Mouse (Mus musculus) midbrain, embryonic 13.5 days (tissue): ENCODE data around the gene Fbxw5. TPM values are rescaled to one million over a fixed set of nuclear protein-coding genes. Genes with fewer than 3 reads are reported as not detected.
A peak's percentile ranks its signal among the peaks of the same experiment; 100 is the strongest.
"Not testable (repeated sequence)": the region's sequence is repeated elsewhere in the genome, so short reads cannot be mapped to it uniquely, and the experiment has no call there.

ENCODE experiments used
- ATAC-seq: fragments of 200-750 bp; cut with Nextera tagmentation; 2 replicates; pipeline ENCODE4 v1.8.0; 2017; ENCODE audit warnings: mild to moderate bottlenecking, moderate TSS enrichment, moderate library complexity
- H3K27ac ChIP-seq: fragments of 300-500 bp; sonication (generic); 2 replicates; pipeline ENCODE4 v1.5.1; 2015; ENCODE audit warnings: inconsistent platforms, mild to moderate bottlenecking, moderate library complexity
- H3K27me3 ChIP-seq: fragments of 300-500 bp; sonication (generic); 2 replicates; pipeline ENCODE4 v1.6.1; 2015; ENCODE audit warnings: mild to moderate bottlenecking, inconsistent platforms
- H3K36me3 ChIP-seq: fragments of 300-500 bp; sonication (generic); 2 replicates; pipeline ENCODE4 v1.6.1; 2015; ENCODE audit warnings: mild to moderate bottlenecking, inconsistent platforms
- H3K4me1 ChIP-seq: fragments of 300-500 bp; sonication (generic); replicated peaks from 2 replicates; pipeline ENCODE4 v1.6.1; 2015; ENCODE audit warnings: inconsistent platforms
- H3K4me2 ChIP-seq: fragments of 300-500 bp; sonication (generic); replicated peaks from 2 replicates; pipeline ENCODE4 v1.6.1; 2015; ENCODE audit warnings: moderate library complexity, mild to moderate bottlenecking, inconsistent platforms
- H3K4me3 ChIP-seq: fragments of 300-500 bp; sonication (generic); replicated peaks from 2 replicates; pipeline ENCODE4 v1.5.1; 2015; ENCODE audit warnings: mild to moderate bottlenecking, inconsistent platforms
- H3K9ac ChIP-seq: fragments of 300-500 bp; sonication (generic); replicated peaks from 2 replicates; pipeline ENCODE4 v1.6.1; 2015; ENCODE audit warnings: mild to moderate bottlenecking, inconsistent platforms
- H3K9me3 ChIP-seq: fragments of 300-500 bp; sonication (generic); 2 replicates; pipeline ENCODE4 v1.6.1; 2016; ENCODE audit warnings: mild to moderate bottlenecking, inconsistent platforms
- WGBS: fragments of 180-500 bp; shearing (Covaris S2); methylation state at CpG from one replicate; pipeline ENCODE4 v1.1.7; 2015; 5-methylcytosine and 5-hydroxymethylcytosine counted together
- polyA plus RNA-seq: library from polyadenylated mRNA; unstranded; fragments of >200 nt; fragmentation: Nextera tagmentation; extraction: Ambion mirVana; gene quantifications from 2 replicates; pipeline ENCODE4 v1.2.1, GENCODE M21; 2015

The Fbxw5 gene
- polyA plus RNA-seq, 1 experiment from 2014 or later: 120 TPM

DNA sequence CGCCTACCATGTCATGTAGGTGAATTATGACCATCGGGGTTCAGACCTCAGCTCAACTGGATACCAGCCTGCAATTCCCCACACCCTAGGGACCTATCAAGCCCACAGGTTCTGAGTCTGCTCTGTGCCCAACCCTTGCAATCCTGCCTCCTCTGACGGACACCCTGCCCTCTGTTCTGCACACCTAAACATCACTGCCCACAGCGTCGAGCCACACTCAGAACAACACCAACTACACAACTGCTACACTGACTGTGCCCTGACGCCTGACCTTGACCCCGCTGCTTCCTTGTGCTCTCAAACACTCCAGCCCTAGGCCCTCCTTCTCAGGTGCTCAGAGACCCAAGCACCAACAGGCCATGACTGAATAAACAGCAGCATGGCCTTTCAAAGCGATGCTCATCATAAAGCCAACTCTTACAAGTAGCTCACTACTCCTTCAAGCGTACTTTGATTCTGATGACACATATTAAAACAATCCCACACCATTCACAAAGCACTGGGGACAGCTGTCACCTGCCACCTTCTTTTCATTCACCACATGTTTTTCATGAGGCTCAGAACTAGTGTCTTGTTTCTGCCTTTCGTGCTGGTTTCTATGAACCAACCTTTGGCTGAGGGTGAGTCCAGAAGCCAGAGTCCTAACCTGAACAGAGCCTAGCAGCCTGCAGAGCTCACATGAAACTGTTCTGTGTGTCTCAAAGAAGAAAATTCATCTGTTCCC is 41.3 kb downstream of the Fbxw5 start:
- no peak overlapping the region for H3K9ac ChIP-seq
- H3K9me3 ChIP-seq: no peaks in the 10 kb centered on the region
- H3K4me1 ChIP-seq: peaks cover 14% of the 10 kb centered on the region
- H3K27ac ChIP-seq: no peak overlapping the region
- no peak for ATAC-seq
- no peak overlapping the region for H3K4me2 ChIP-seq
- peaks cover 12% of the 10 kb centered on the region for H3K36me3 ChIP-seq
- H3K4me3 ChIP-seq: no peak overlapping the region
- H3K27me3 ChIP-seq: no peaks in the 10 kb centered on the region
- 92% methylated on average over 10 of the region's 10 CpGs for WGBS

- Histone ChIP-seq H3K9ac (peak overlapping the region; percentile 76), H3K36me3 (no peaks in the 10 kb centered on the region), H3K4me1 (peaks cover 18% of the 10 kb centered on the region), H3K4me2 (peak overlapping the region; percentile 81), H3K27me3 (no peaks in the 10 kb centered on the region), H3K9me3 (no peaks in the 10 kb centered on the region), H3K4me3 (peak overlapping the region; percentile 65), H3K27ac (no peak overlapping the region)
- ATAC-seq: peak; percentile 76
- 8% methylated on average over 43 of the region's 43 CpGs for WGBS
Observed at GRCm38 (mm10) chr2:25545996-25546810, 45.7 kb downstream of the Fbxw5 start.

DNA sequence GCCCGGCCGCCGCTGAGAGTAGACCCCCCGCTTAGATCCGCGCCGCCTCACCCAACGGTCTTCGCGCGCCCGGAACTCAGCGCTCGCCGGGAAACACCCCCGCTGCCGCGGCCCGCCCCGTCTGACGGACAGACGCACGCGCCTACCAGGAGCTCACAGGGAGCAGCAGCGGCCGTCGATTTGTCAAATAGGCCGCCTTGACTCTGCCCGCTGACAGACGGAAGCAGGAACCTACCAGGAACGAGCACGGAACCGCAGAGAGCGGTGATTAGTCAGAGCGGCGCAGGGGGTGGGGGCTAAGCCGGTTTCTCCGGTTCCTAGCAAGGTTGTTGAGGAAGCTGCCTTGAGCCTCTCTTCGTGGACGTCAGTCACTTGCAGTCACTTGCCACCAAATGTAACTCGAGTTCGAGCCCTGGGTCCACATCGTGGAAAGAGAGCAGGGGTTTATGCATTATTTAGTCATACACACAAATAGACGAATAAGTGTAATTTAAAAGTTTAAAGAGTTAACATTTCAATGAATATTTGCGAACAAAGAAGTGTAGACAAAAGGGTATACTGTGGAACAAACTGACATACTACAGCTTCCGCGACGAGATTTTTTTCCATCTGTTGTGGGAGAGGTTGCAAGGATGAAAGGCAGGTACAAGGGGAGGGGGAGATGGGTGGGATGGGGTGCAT is 46.4 kb downstream of the Fbxw5 start, which contains the start of gene Traf2:
Gene Traf2 (minus strand): TSS at position 130 of the 681 bp plus-strand sequence.
- WGBS: 3% methylated on average over 48 of the region's 48 CpGs
- ATAC-seq: peak; percentile 100
- H3K27ac ChIP-seq: no peak within 1 kb of the TSS
- peak within 1 kb of the TSS; percentile 81 for H3K4me2 ChIP-seq
- no peaks in the 10 kb centered on the region for H3K9me3 ChIP-seq
- H3K9ac ChIP-seq: peak within 1 kb of the TSS; percentile 76
- peaks cover 18% of the 10 kb centered on the region for H3K4me1 ChIP-seq
- no peaks in the 10 kb centered on the region for H3K27me3 ChIP-seq
- H3K4me3 ChIP-seq: peak within 1 kb of the TSS; percentile 65
- H3K36me3 ChIP-seq: no peaks in the 10 kb centered on the region

DNA sequence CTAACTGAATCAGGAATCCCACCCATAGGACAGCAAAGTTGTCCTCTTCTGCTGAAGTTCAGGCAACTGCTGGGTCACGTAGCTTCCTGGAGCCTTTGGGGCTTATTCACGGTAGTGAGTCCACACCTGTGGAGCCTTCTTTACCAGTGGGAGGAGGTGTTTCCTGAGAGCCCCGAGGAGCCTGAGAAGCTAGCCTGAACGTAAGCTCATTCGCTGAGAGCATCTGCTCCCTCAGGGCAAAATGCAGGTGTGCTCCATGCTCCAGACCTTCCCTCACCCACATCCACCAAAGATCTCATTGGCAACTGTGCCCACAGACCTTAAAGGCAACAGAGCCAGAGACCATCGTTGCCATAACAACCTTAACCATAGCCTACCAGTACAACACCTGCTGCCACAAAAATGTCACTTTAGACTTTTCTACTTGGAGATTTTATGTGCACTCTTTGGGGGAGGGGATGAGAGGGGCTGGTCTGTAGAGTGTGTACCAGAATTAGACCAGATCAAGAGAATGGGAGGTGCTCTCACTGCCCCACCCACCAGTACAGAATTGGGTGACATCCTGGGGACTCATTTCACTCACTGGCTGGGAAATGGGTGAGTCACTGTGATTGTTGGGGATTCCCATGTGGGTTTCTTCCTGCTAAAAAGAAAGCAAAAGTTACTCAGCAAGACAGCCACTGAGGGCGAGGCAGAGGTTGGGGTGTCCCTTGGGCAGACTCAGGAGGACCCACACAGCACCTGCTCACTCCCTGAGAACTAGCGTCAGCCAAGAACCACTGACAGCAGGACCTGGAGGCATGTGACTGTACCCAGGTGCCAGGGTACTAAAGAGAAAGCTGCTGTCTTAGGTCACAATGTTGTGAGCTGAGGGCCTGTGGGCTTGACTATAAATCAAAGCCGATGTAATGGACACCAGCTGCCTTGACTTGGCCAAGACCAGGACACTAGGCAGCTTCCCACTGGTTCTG is 48.8 kb downstream of the Fbxw5 start:
- H3K9ac ChIP-seq: no peak overlapping the region
- no peaks in the 10 kb centered on the region for H3K27me3 ChIP-seq
- ATAC-seq: no peak
- WGBS: 80% methylated on average over 9 of the region's 9 CpGs
- no peaks in the 10 kb centered on the region for H3K9me3 ChIP-seq
- no peak overlapping the region for H3K27ac ChIP-seq
- H3K4me1 ChIP-seq: peaks cover 18% of the 10 kb centered on the region
- no peak overlapping the region for H3K4me3 ChIP-seq
- H3K36me3 ChIP-seq: no peaks in the 10 kb centered on the region
- no peak overlapping the region for H3K4me2 ChIP-seq

DNA sequence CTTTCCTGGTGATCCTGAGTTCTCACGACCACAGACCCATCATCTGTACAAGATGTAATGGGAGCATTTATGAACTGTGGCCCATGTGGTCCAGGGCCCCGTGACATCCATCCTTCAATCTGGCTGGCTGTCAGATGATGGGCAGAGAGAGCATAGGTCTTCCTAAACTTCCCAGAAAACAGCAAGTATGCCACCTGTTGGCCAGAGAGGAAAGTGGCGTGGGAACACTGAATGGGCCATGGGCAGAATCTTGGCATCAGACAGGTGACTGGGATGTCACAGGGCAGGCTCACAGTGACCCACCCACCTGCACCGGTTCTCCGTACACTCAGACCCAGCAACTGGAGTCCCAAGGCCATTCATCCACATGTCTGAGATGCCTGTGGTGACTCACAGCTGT is 50.6 kb downstream of the Fbxw5 start:
- no peaks in the 10 kb centered on the region for H3K36me3 ChIP-seq
- H3K4me2 ChIP-seq: no peak overlapping the region
- no peaks in the 10 kb centered on the region for H3K9me3 ChIP-seq
- H3K27ac ChIP-seq: no peak overlapping the region
- H3K27me3 ChIP-seq: no peaks in the 10 kb centered on the region
- peaks cover 6% of the 10 kb centered on the region for H3K4me1 ChIP-seq
- no peak overlapping the region for H3K4me3 ChIP-seq
- H3K9ac ChIP-seq: no peak overlapping the region
- 35% methylated on average over 5 of the region's 5 CpGs for WGBS
- ATAC-seq: no peak

DNA sequence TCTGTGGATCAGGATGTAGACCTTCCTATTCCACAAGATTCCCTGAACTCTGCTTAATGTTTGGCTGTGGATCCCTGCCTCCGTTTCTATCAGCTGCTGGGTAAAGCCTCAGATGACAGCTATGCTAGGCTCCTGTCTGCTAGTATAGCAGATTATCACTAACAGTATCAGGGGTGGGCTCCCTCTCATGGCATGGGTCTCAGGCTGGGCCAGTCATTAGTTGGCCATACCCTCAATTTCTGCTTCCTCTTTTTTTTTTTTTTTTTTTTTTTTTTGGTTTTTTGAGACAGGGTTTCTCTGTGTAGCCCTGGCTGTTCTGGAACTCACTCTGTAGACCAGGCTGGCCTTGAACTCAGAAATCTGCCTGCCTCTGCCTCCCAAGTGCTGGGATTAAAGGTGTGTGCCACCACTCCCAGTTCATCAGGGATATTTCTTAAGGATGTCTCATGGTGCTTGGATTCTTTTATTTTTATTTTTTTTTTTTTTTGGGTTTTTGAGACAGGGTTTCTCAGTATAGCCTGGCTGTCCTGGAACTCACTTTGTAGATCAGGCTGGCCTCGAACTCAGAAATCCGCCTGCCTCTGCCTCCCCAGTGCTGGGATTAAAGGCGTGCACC is 52.7 kb downstream of the Fbxw5 start:
- not testable (repeated sequence) for ATAC-seq, H3K4me2 ChIP-seq, H3K4me3 ChIP-seq, H3K27me3 ChIP-seq, H3K27ac ChIP-seq, H3K9ac ChIP-seq, H3K36me3 ChIP-seq, H3K9me3 ChIP-seq
- WGBS: 92% methylated on average over 4 of the region's 4 CpGs
- peaks cover 10% of the 10 kb centered on the region for H3K4me1 ChIP-seq

Other genes with a start within 250 kb of the Fbxw5 start
- gene Tmem203, start 245.3 kb upstream of the Fbxw5 start, polyA plus RNA-seq: 18.6 and 19.6 TPM in 2 replicates
- gene Tprn, start 238.1 kb upstream of the Fbxw5 start, polyA plus RNA-seq: 11.4 and 13.3 TPM in 2 replicates
- gene Ssna1, start 228.3 kb upstream of the Fbxw5 start, polyA plus RNA-seq: 205 and 216 TPM in 2 replicates
- 147 and 149 TPM in 2 replicates for gene Anapc2, start 228.3 kb upstream of the Fbxw5 start, polyA plus RNA-seq
- not detected in 2 replicates for gene Tmem210, start 212.6 kb upstream of the Fbxw5 start, polyA plus RNA-seq
- gene Lrrc26, start 210.8 kb upstream of the Fbxw5 start, polyA plus RNA-seq: 0.27 TPM in 1 of 2 replicates, not detected in the other
- gene Grin1, start 181.6 kb upstream of the Fbxw5 start, polyA plus RNA-seq: 17.5 and 19.0 TPM in 2 replicates
- gene Man1b1, start 168.4 kb upstream of the Fbxw5 start, polyA plus RNA-seq: 60.0 and 66.4 TPM in 2 replicates
- gene Dpp7, start 144.4 kb upstream of the Fbxw5 start, polyA plus RNA-seq: 19.9 and 23.7 TPM in 2 replicates
- 3.9 and 4.4 TPM in 2 replicates for gene Uap1l1, start 135.1 kb upstream of the Fbxw5 start, polyA plus RNA-seq
- gene Sapcd2, start 128.4 kb upstream of the Fbxw5 start, polyA plus RNA-seq: 23.1 and 25.5 TPM in 2 replicates
- gene Entpd2, start 104.9 kb upstream of the Fbxw5 start, polyA plus RNA-seq: 0.62 and 1.0 TPM in 2 replicates
- gene Npdc1, start 101.4 kb upstream of the Fbxw5 start, polyA plus RNA-seq: 380 and 389 TPM in 2 replicates
- 0.49 TPM in 1 of 2 replicates, not detected in the other for gene Fut7, start 77.5 kb upstream of the Fbxw5 start, polyA plus RNA-seq
- 10.2 and 11.1 TPM in 2 replicates for gene Abca2, start 72.0 kb upstream of the Fbxw5 start, polyA plus RNA-seq
- 2.7 and 4.0 TPM in 2 replicates for gene Clic3, start 43.9 kb upstream of the Fbxw5 start, polyA plus RNA-seq
- gene Paxx, start 39.7 kb upstream of the Fbxw5 start, polyA plus RNA-seq: 85.7 and 92.1 TPM in 2 replicates
- gene Ptgds, start 30.7 kb upstream of the Fbxw5 start, polyA plus RNA-seq: 48.6 and 80.5 TPM in 2 replicates
- not detected in 2 replicates for gene Lcn12, start 6.8 kb upstream of the Fbxw5 start, polyA plus RNA-seq
- 5.6 and 7.2 TPM in 2 replicates for gene C8g, start 969 bp downstream of the Fbxw5 start, polyA plus RNA-seq
- 22.9 and 24.1 TPM in 2 replicates for gene Traf2, start 46.2 kb downstream of the Fbxw5 start, polyA plus RNA-seq
- gene Edf1, start 57.1 kb downstream of the Fbxw5 start, polyA plus RNA-seq: 387 and 406 TPM in 2 replicates
- 3.2 and 6.8 TPM in 2 replicates for gene Mamdc4, start 74.1 kb downstream of the Fbxw5 start, polyA plus RNA-seq
- gene Phpt1, start 74.5 kb downstream of the Fbxw5 start, polyA plus RNA-seq: 190 and 193 TPM in 2 replicates
- 3.5 and 5.7 TPM in 2 replicates for gene Ajm1, start 81.0 kb downstream of the Fbxw5 start, polyA plus RNA-seq
- 67.2 and 75.9 TPM in 2 replicates for gene Rabl6, start 107.8 kb downstream of the Fbxw5 start, polyA plus RNA-seq
- gene Ccdc183, start 116.9 kb downstream of the Fbxw5 start, polyA plus RNA-seq: 0.24 and 0.47 TPM in 2 replicates
- 27.5 and 32.3 TPM in 2 replicates for gene Tmem141, start 121.3 kb downstream of the Fbxw5 start, polyA plus RNA-seq
- gene Fcna, start 127.3 kb downstream of the Fbxw5 start, polyA plus RNA-seq: 1.1 and 1.8 TPM in 2 replicates
- gene Lcn8, start 152.4 kb downstream of the Fbxw5 start, polyA plus RNA-seq: not detected in 2 replicates
- not detected in 2 replicates for gene Lcn5, start 157.2 kb downstream of the Fbxw5 start, polyA plus RNA-seq
- not detected in 2 replicates for gene Lcn6, start 176.0 kb downstream of the Fbxw5 start, polyA plus RNA-seq
- gene Lcn10, start 182.0 kb downstream of the Fbxw5 start, polyA plus RNA-seq: not detected in 2 replicates
- not detected in 2 replicates for gene Obp2a, start 199.3 kb downstream of the Fbxw5 start, polyA plus RNA-seq
- 98.4 and 100 TPM in 2 replicates for gene Bmyc, start 206.0 kb downstream of the Fbxw5 start, polyA plus RNA-seq
- not detected in 2 replicates for gene Obp2b, start 236.3 kb downstream of the Fbxw5 start, polyA plus RNA-seq